Mouse (Mus musculus) pancreas, adult 10 weeks (tissue): ENCODE measurements around the gene Nrcam. TPM values are rescaled to one million over a fixed set of nuclear protein-coding genes. Genes with fewer than 3 reads are reported as not detected.

Experiments
- polyA plus RNA-seq: library from polyadenylated mRNA; stranded (reverse); fragments of 350-450 nt; fragmentation: Illumina TruSeq; extraction: RNeasy Lipid Tissue Mini Kit (QIAGEN cat#74804); gene quantifications from one replicate; pipeline ENCODE4 v1.2.3, GENCODE M21; 2015; ENCODE audit warnings: low read depth, low replicate concordance; ENCODE audit not compliant: insufficient read depth

Gene Nrcam
- polyA plus RNA-seq: 0.31 TPM

DNA sequence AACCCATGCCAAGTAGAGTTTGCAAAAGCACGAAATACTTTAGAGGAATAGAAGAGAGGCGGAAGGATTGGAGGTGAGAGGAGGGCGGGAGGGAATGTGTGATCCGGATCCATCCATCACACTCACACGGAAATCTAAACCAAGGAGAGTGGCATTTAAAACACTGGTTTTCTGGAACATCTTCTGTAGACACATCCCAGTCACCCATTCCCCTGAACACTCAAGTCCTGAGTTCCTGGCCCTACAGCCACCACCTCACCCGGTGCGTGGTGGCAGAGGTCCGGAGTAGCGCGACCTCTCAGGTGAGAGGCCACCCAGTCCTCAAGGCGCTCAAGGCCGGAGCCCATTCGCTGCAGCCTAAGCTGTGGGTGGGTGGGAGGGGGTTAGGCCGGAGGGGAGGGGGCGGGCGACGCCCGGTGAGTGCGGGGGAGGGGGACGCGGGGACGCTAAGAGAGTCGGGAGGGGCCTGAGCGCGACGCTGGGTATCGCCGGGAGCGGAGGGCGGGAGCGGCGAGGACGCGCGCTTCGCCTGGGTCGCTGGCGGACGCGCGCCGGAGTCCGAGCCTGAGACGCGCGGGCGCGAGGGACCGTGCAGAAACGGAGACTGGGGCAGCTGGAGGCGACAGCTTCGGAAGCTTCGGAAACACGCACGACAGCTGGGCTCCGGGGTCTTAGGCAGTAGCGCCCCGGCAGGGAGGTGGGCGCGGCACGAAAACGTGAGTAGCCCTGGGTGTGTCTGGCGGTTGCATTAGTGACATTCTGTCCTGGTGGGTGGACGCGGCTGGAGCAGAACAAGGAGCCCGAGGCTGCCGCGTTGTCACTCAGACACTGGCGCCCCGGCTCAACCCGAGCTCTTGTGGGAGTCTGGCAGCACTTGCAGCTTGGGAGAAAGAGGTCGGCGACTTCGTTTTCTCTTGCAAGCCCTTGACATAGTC is at the start of gene Nrcam:
Gene Nrcam, plus strand, starts transcription at position 505 of the 935 bp plus-strand sequence.

Other genes with a start within 250 kb of the Nrcam start
- 22.3 TPM for gene Dnajb9, start 118.6 kb upstream of the Nrcam start, polyA plus RNA-seq
- gene Pnpla8, start 107.5 kb upstream of the Nrcam start, polyA plus RNA-seq: 9.4 TPM